Mouse (Mus musculus) heart, postnatal 0 days (tissue): Measurements from ENCODE around the gene Gns.

Experiments used
- CTCF ChIP-seq: IDR thresholded peaks from 2 replicates; pipeline ENCODE4 v1.5.1; 2016; ENCODE audit warnings: antibody characterized with exemption, control low read depth, low read depth
- EP300 ChIP-seq: IDR thresholded peaks from 2 replicates; pipeline ENCODE4 v1.6.1; 2016; ENCODE audit warnings: antibody characterized with exemption, low read depth

DNA sequence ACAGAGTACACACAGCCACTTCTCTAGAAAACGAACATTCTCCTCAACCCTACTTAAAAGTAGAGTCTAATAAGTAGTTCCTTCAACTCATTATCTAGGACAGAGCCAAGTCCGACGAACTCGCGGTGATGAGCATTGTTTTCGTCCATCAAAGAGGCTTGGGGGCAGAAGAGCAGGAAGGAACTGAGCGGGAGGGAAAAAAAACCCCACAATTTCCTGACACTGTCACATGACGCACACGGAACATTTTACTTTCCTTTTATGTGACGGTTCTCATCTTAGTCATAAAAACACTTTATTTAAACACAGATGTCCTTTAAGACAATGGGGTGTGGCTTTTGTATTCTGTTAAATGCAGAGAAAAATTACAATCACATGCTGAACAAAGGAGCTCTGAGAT is 48.5 kb upstream of the Gns start:
- TF ChIP-seq CTCF (no peak), EP300 (no peak)
